Mouse (Mus musculus): Measurements from ENCODE around the gene Glb1l2. TPM values are rescaled to one million over a fixed set of nuclear protein-coding genes. Genes with fewer than 3 reads are reported as not detected.

Glb1l2 gene
- polyA plus RNA-seq, 1 experiment, result 0.05 TPM

GRCm38 (mm10) chr9:26733206-26733891 lies 72.9 kb downstream of the Glb1l2 start, which contains the start of gene B3gat1:
B3gat1 (plus strand) TSS chr9:26733728.
- TF ChIP-seq CTCF (IDR thresholded peaks at IDR 0.05; ENCODE audit: extremely low read depth, insufficient read length, insufficient replicate concordance, low read depth, low read length) (no peak), POLR2A (IDR thresholded peaks at IDR 0.05; ENCODE audit: low read depth, low read length) (no peak)
- peaks cover 6% of the 10 kb centered on the region; the same call in 1 of the 2 replicates for H3K27me3 ChIP-seq (ENCODE audit: control insufficient read depth, insufficient read depth, low read length)
- no peaks in the 10 kb centered on the region for H3K36me3 ChIP-seq (ENCODE audit: control insufficient read depth, insufficient read depth, low read length)
- H3K4me1 ChIP-seq (ENCODE audit: control insufficient read depth, insufficient read depth, insufficient read length, low read length), result no peaks in the 10 kb centered on the region
- WGBS, result 2% methylated on average over 65 of the region's 65 CpGs
- no peak within 1 kb of the TSS for H3K4me3 ChIP-seq (ENCODE audit: low read depth, low read length)
- no peak within 1 kb of the TSS for H3K27ac ChIP-seq (ENCODE audit: insufficient read depth, low read depth, low read length)

- Histone ChIP-seq H3K27ac (ENCODE audit: insufficient read depth, low read depth, low read length) (no peak overlapping the region), H3K4me1 (ENCODE audit: control insufficient read depth, insufficient read depth, insufficient read length, low read length) (no peaks in the 10 kb centered on the region), H3K4me3 (ENCODE audit: low read depth, low read length) (no peak overlapping the region), H3K36me3 (ENCODE audit: control insufficient read depth, insufficient read depth, low read length) (no peaks in the 10 kb centered on the region), H3K27me3 (ENCODE audit: control insufficient read depth, insufficient read depth, low read length) (peaks cover 1% of the 10 kb centered on the region; the same call in 1 of the 2 replicates)
- TF ChIP-seq POLR2A (IDR thresholded peaks at IDR 0.05; ENCODE audit: low read depth, low read length), result no peak
- no peak for TF ChIP-seq CTCF (IDR thresholded peaks at IDR 0.05; ENCODE audit: extremely low read depth, insufficient read length, insufficient replicate concordance, low read depth, low read length)
- WGBS, result 78% methylated on average over 2 of the region's 2 CpGs
Observed at GRCm38 (mm10) chr9:26728556-26728955, 77.7 kb downstream of the Glb1l2 start.

- TF ChIP-seq CTCF (IDR thresholded peaks at IDR 0.05; ENCODE audit: extremely low read depth, insufficient read length, insufficient replicate concordance, low read depth, low read length) (no peak), POLR2A (IDR thresholded peaks at IDR 0.05; ENCODE audit: low read depth, low read length) (no peak)
- H3K27ac ChIP-seq (ENCODE audit: insufficient read depth, low read depth, low read length), result no peak overlapping the region
- WGBS, result 37% methylated on average over 2 of the region's 2 CpGs
Observed at GRCm38 (mm10) chr9:26727445-26727844, 78.8 kb downstream of the Glb1l2 start.

GRCm38 (mm10) chr9:26725709-26726108 lies 80.6 kb downstream of the Glb1l2 start:
- Histone ChIP-seq H3K27ac (ENCODE audit: insufficient read depth, low read depth, low read length) (no peak overlapping the region), H3K36me3 (ENCODE audit: control insufficient read depth, insufficient read depth, low read length) (no peaks in the 10 kb centered on the region), H3K27me3 (ENCODE audit: control insufficient read depth, insufficient read depth, low read length) (no peaks in the 10 kb centered on the region), H3K4me1 (ENCODE audit: control insufficient read depth, insufficient read depth, insufficient read length, low read length) (no peaks in the 10 kb centered on the region), H3K4me3 (ENCODE audit: low read depth, low read length) (no peak overlapping the region)
- TF ChIP-seq POLR2A (IDR thresholded peaks at IDR 0.05; ENCODE audit: low read depth, low read length) (no peak), CTCF (IDR thresholded peaks at IDR 0.05; ENCODE audit: extremely low read depth, insufficient read length, insufficient replicate concordance, low read depth, low read length) (no peak)
- 88% methylated on average over 3 of the region's 3 CpGs for WGBS

More at GRCm38 (mm10) chr9:26727445-26727844, 78.8 kb downstream of the Glb1l2 start:
- no peaks in the 10 kb centered on the region for H3K27me3 ChIP-seq (ENCODE audit: control insufficient read depth, insufficient read depth, low read length)
- no peaks in the 10 kb centered on the region for H3K36me3 ChIP-seq (ENCODE audit: control insufficient read depth, insufficient read depth, low read length)
- H3K4me1 ChIP-seq (ENCODE audit: control insufficient read depth, insufficient read depth, insufficient read length, low read length), result no peaks in the 10 kb centered on the region
- no peak overlapping the region for H3K4me3 ChIP-seq (ENCODE audit: low read depth, low read length)

GRCm38 (mm10) chr9:26721771-26722170 lies 84.5 kb downstream of the Glb1l2 start:
- no peak overlapping the region for H3K4me3 ChIP-seq (ENCODE audit: low read depth, low read length)
- TF ChIP-seq POLR2A (IDR thresholded peaks at IDR 0.05; ENCODE audit: low read depth, low read length) (no peak), CTCF (IDR thresholded peaks at IDR 0.05; ENCODE audit: extremely low read depth, insufficient read length, insufficient replicate concordance, low read depth, low read length) (no peak)
- 69% methylated on average over 7 of the region's 7 CpGs for WGBS
- no peaks in the 10 kb centered on the region for H3K36me3 ChIP-seq (ENCODE audit: control insufficient read depth, insufficient read depth, low read length)
- no peak overlapping the region for H3K27ac ChIP-seq (ENCODE audit: insufficient read depth, low read depth, low read length)
- no peaks in the 10 kb centered on the region for H3K27me3 ChIP-seq (ENCODE audit: control insufficient read depth, insufficient read depth, low read length)
- H3K4me1 ChIP-seq (ENCODE audit: control insufficient read depth, insufficient read depth, insufficient read length, low read length), result no peaks in the 10 kb centered on the region

- no peaks in the 10 kb centered on the region for H3K27me3 ChIP-seq (ENCODE audit: control insufficient read depth, insufficient read depth, low read length)
- no peaks in the 10 kb centered on the region for H3K36me3 ChIP-seq (ENCODE audit: control insufficient read depth, insufficient read depth, low read length)
- H3K4me3 ChIP-seq (ENCODE audit: low read depth, low read length), result no peak overlapping the region
- whole genome bisulfite sequencing, result 76% methylated on average over 3 of the region's 3 CpGs
- H3K27ac ChIP-seq (ENCODE audit: insufficient read depth, low read depth, low read length), result no peak overlapping the region
- H3K4me1 ChIP-seq (ENCODE audit: control insufficient read depth, insufficient read depth, insufficient read length, low read length), result no peaks in the 10 kb centered on the region
- TF ChIP-seq POLR2A (IDR thresholded peaks at IDR 0.05; ENCODE audit: low read depth, low read length) (no peak), CTCF (IDR thresholded peaks at IDR 0.05; ENCODE audit: extremely low read depth, insufficient read length, insufficient replicate concordance, low read depth, low read length) (no peak)
Observed at GRCm38 (mm10) chr9:26718388-26718787, 87.9 kb downstream of the Glb1l2 start.

Other genes with a start within 250 kb of the Glb1l2 start
- gene B3gat1, start 72.7 kb downstream of the Glb1l2 start, polyA plus RNA-seq (2012; rRNA removed), result not detected in 2 replicates
- gene Glb1l3, start 54.4 kb upstream of the Glb1l2 start, polyA plus RNA-seq (2012; rRNA removed), result not detected in 2 replicates
- gene Gm1110, start 116.6 kb upstream of the Glb1l2 start, polyA plus RNA-seq (2012; rRNA removed), result not detected in 2 replicates
- gene Acad8, start 193.1 kb upstream of the Glb1l2 start, polyA plus RNA-seq (2012; rRNA removed), result 6.1 and 7.4 TPM in 2 replicates
- gene Thyn1, start 193.2 kb upstream of the Glb1l2 start, polyA plus RNA-seq (2012; rRNA removed), result 2.0 and 2.1 TPM in 2 replicates
- gene Vps26b, start 223.6 kb upstream of the Glb1l2 start, polyA plus RNA-seq (2012; rRNA removed), result 16.2 and 28.1 TPM in 2 replicates
- gene Ncapd3, start 223.7 kb upstream of the Glb1l2 start, polyA plus RNA-seq (2012; rRNA removed), result 7.6 and 13.2 TPM in 2 replicates